Mouse (Mus musculus) small intestine, adult 2 months (tissue): ENCODE results near the gene Prr7.

Experiments
- CTCF ChIP-seq: fragments of 200-500 bp; IDR thresholded peaks from 2 replicates; pipeline ENCODE4 v1.5.1; 2012; ENCODE audit warnings: low read depth, mild to moderate bottlenecking, control low read depth, inconsistent platforms, low read length, moderate library complexity, mixed read lengths; ENCODE audit not compliant: insufficient replicate concordance, insufficient read length; ENCODE audit errors: extremely low read depth
- POLR2A ChIP-seq: fragments of 200-500 bp; IDR thresholded peaks from 2 replicates; pipeline ENCODE4 v1.6.1; 2012; ENCODE audit warnings: low read depth, mild to moderate bottlenecking, control low read depth, inconsistent platforms, low read length, moderate library complexity

GRCm38 (mm10) chr13:55465830-55466440, 1.9 kb downstream of the Prr7 start:
- TF ChIP-seq POLR2A = no peak
- TF ChIP-seq CTCF = no peak
